Mouse (Mus musculus) erythroblast, embryonic 14.5 days (primary cell): Measurements from ENCODE around the gene Bcor. TPM values are rescaled to one million over a fixed set of nuclear protein-coding genes. Genes with fewer than 3 reads are reported as not detected.

ENCODE experiments used
- H3K27me3 ChIP-seq: 2 replicates; pipeline ENCODE4 v1.6.1; 2012; ENCODE audit warnings: inconsistent platforms; ENCODE audit not compliant: control insufficient read depth
- H3K36me3 ChIP-seq: 2 replicates; pipeline ENCODE4 v1.6.1; 2012; ENCODE audit warnings: mild to moderate bottlenecking, inconsistent platforms; ENCODE audit not compliant: control insufficient read depth
- H3K4me1 ChIP-seq: 2 replicates; pipeline ENCODE4 v1.6.1; 2012; ENCODE audit warnings: inconsistent platforms; ENCODE audit not compliant: control insufficient read depth
- H3K4me3 ChIP-seq: replicated peaks from 2 replicates; pipeline ENCODE3; 2012; ENCODE audit warnings: moderate library complexity, mild to moderate bottlenecking, inconsistent platforms
- H3K9me3 ChIP-seq: 2 replicates; pipeline ENCODE4 v1.6.1; 2012; ENCODE audit warnings: low read length, inconsistent platforms, mixed read lengths; ENCODE audit not compliant: control insufficient read depth
- GATA1 ChIP-seq: IDR thresholded peaks from 2 replicates; pipeline ENCODE4 v1.6.1; 2012; ENCODE audit warnings: low read length, inconsistent platforms, mixed read lengths
- TAL1 ChIP-seq: IDR thresholded peaks from 3 replicates; pipeline ENCODE4 v1.6.1; 2012; ENCODE audit warnings: low read length, inconsistent platforms, mixed read lengths
- polyA plus RNA-seq: library from polyadenylated mRNA; stranded (reverse); fragments of >175 nt; gene quantifications from 2 replicates; pipeline ENCODE4 v1.2.3, GENCODE M21; 2012

Gene Bcor
- polyA plus RNA-seq, 1 experiment: 0.66 TPM

GRCm38 (mm10) chrX:12067031-12067430 is 93.1 kb downstream of the Bcor start:
- Histone ChIP-seq H3K4me3 (no peak overlapping the region), H3K4me1 (peaks cover 24% of the 10 kb centered on the region), H3K27me3 (peaks cover 36% of the 10 kb centered on the region), H3K9me3 (no peaks in the 10 kb centered on the region), H3K36me3 (no peaks in the 10 kb centered on the region)
- TF ChIP-seq TAL1 (no peak), GATA1 (no peak)

GRCm38 (mm10) chrX:12065782-12066181 is 94.4 kb downstream of the Bcor start:
- H3K27me3 ChIP-seq: peaks cover 36% of the 10 kb centered on the region
- peaks cover 4% of the 10 kb centered on the region for H3K36me3 ChIP-seq
- no peaks in the 10 kb centered on the region for H3K9me3 ChIP-seq
- peaks cover 24% of the 10 kb centered on the region for H3K4me1 ChIP-seq
- no peak overlapping the region for H3K4me3 ChIP-seq
- TF ChIP-seq GATA1 (no peak), TAL1 (no peak)

GRCm38 (mm10) chrX:12062932-12063260 is 97.3 kb downstream of the Bcor start:
- no peak overlapping the region for H3K4me3 ChIP-seq
- peaks cover 29% of the 10 kb centered on the region for H3K36me3 ChIP-seq
- peaks cover 19% of the 10 kb centered on the region for H3K4me1 ChIP-seq
- H3K9me3 ChIP-seq: no peaks in the 10 kb centered on the region
- TF ChIP-seq TAL1: no peak
- no peak for TF ChIP-seq GATA1
- H3K27me3 ChIP-seq: peaks cover 14% of the 10 kb centered on the region

DNA sequence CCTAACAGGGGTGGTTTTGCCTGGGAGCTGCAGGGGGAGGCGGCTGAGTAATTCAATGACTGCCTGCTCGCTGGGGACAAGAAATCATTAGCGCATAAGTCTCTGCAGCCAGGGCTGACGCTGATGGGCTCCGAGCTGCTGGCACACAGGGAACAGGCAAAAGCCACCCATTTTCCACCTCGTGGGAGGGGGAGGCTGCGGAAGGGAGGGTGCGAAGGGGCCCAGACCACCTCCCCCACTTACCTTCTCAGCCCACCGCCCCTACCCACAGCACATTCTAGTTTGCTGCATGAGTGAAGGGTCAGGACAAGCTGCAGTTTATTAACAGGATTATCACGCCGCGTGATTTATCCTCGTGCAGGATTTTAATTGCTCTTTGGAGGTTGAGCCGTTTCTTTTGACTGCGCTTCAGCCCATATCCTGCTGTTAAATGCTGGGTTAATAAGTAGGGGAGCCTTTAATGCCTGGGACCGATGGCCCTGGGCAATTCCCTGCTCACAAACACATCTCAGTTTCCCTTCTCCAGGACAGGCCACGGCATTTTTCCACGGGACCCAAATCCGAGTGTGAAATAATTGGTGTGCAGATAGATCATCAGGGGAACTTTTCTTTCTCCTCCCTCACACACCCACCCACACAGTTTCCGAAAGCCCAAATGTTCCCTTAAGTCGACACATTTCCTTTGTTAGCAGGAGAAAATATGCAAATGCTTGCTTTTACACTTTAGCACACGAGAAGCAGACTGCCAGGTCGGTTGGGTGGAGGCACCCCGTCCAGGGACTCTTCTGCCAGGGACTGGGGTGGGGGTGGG is 97.8 kb downstream of the Bcor start:
- H3K27me3 ChIP-seq: peaks cover 10% of the 10 kb centered on the region
- TF ChIP-seq TAL1 (no peak), GATA1 (no peak)
- no peak overlapping the region for H3K4me3 ChIP-seq
- H3K36me3 ChIP-seq: peaks cover 35% of the 10 kb centered on the region
- peaks cover 19% of the 10 kb centered on the region for H3K4me1 ChIP-seq
- 0 out of 2 replicates have a peak, but pooled peaks cover 2% of the 10 kb centered on the region for H3K9me3 ChIP-seq

DNA sequence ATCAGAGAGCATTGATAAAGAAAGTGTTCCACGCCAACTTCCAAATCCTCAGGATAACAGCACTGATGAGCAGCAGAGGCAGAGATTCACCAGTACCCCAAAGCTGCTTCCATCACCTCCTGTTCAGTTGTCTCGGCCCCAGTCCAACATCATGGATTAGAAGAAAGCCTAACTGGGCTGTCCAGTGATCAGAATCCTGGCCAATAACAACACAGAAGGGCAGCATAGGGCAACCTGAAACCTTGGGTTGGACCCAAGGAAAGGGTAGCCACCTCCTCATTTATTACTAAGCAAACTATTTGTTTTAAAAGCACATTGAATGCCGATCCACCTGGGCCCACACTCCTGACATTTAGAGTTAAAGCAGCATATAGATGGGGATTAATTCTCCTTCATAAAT is 99.3 kb downstream of the Bcor start:
- Histone ChIP-seq H3K9me3 (peaks cover 3% of the 10 kb centered on the region; the same call in 1 of the 2 replicates), H3K27me3 (no peaks in the 10 kb centered on the region; the same call in 1 of the 2 replicates), H3K4me1 (peaks cover 7% of the 10 kb centered on the region; the same call in 1 of the 2 replicates), H3K36me3 (peaks cover 50% of the 10 kb centered on the region), H3K4me3 (no peak overlapping the region)
- TF ChIP-seq TAL1 (no peak), GATA1 (no peak)

DNA sequence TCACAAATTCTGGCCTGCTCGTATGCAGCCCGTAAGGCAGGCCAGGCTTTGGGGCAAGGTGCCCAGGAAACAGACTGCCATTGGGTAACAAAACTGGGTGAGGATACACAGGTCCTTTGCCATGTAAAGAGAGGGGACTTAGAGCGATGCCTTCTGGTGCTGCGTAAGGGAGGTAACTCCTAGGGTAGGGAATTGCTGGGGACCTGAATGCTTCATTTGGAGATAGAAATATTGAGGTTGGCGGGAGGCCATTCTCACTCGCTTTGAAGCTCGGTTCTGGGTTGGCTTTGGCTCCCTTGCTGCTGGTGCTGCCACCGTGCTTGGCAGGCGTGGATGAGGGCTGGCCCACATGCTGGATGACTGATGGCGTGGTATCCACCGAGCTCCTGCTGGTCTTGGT is 102.9 kb downstream of the Bcor start:
- peaks cover 3% of the 10 kb centered on the region; the same call in 1 of the 2 replicates for H3K9me3 ChIP-seq
- H3K4me3 ChIP-seq: no peak overlapping the region
- no peaks in the 10 kb centered on the region for H3K4me1 ChIP-seq
- H3K27me3 ChIP-seq: no peaks in the 10 kb centered on the region
- peaks cover 74% of the 10 kb centered on the region for H3K36me3 ChIP-seq
- TF ChIP-seq TAL1: no peak
- no peak for TF ChIP-seq GATA1

DNA sequence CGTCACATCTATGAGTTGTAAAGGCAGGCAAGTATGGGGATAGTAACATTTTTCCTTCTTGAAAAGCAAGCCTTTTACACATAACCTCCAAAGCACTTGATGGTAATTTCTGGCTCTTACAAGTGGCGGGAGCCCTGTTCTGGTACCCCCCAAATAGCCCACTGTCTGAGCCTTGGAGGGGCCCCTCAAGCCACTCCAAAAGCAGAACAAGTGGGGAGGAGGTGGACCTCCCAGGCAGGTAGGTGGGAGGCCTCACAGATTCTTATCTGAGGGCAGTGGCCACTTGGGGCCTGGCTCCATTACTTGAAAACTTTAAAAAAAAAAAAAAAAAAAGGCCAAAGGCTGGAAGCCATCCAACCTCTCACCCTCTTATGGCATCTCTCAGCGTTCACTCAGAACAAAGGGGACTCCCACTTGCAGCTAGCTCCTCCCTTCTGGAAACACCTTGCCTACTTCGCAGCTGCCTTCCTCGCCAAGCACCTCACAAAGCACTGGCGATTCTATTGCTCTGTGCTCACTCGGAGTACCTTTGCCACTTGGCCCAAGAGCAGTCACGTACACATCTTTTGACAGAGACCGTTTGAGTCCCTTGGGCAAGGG is 106.7 kb downstream of the Bcor start:
- Histone ChIP-seq H3K4me1 (no peaks in the 10 kb centered on the region), H3K27me3 (no peaks in the 10 kb centered on the region), H3K36me3 (peaks cover 85% of the 10 kb centered on the region), H3K9me3 (peaks cover 3% of the 10 kb centered on the region; the same call in 1 of the 2 replicates), H3K4me3 (no peak overlapping the region)
- no peak for TF ChIP-seq GATA1
- TF ChIP-seq TAL1: no peak

DNA sequence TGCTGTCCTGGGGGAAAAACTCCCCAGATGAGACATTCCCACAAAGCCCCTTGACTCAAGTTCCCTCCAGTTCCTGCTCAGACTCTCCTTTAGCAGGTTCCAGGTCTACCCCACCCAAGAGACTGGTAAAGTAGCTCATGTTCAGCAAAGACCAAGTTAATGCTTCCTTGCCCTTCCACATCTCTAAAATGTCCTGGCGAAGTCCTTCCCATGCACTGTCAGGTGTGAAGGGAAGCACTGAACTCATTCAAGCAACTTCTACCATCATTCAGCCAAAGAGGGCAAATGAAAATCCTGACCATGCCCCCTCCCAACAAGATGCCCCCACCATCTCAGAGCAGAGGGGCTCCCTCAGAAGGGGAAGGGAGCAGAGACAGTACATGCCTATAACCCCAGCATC is 107.5 kb downstream of the Bcor start:
- Histone ChIP-seq H3K9me3 (peaks cover 3% of the 10 kb centered on the region; the same call in 1 of the 2 replicates), H3K4me3 (no peak overlapping the region), H3K4me1 (no peaks in the 10 kb centered on the region), H3K36me3 (peaks cover 85% of the 10 kb centered on the region), H3K27me3 (no peaks in the 10 kb centered on the region)
- TF ChIP-seq TAL1 (no peak), GATA1 (no peak)

DNA sequence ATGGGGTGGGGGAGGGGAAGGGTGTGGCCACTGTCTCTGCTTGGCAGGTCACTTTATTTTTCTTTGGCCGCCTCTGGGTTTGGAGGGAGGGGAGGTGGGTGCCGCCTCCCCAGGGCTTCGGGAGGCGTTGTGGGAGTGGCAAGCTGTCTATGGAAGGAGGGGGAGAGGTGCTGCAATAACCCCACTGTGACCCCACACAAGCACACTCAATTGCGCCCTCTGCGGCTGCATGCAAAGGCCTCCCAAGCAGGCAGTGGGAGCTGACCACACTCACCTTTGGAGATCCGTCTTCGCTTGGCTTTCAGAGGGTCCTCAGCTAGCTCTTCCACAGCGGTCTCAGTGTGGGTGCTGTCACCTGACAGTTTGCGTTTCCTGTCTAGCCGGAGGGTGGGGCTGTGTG is 111.4 kb downstream of the Bcor start:
- TF ChIP-seq GATA1 (no peak), TAL1 (no peak)
- Histone ChIP-seq H3K9me3 (no peaks in the 10 kb centered on the region), H3K4me1 (no peaks in the 10 kb centered on the region), H3K27me3 (no peaks in the 10 kb centered on the region), H3K36me3 (peaks cover 87% of the 10 kb centered on the region), H3K4me3 (no peak overlapping the region)
